Mouse (Mus musculus): Measurements from ENCODE around the gene Efna1. TPM values are rescaled to one million over a fixed set of nuclear protein-coding genes. Genes with fewer than 3 reads are reported as not detected.

The Efna1 gene
- total and polyA plus RNA-seq, 3 experiments = not detected

DNA sequence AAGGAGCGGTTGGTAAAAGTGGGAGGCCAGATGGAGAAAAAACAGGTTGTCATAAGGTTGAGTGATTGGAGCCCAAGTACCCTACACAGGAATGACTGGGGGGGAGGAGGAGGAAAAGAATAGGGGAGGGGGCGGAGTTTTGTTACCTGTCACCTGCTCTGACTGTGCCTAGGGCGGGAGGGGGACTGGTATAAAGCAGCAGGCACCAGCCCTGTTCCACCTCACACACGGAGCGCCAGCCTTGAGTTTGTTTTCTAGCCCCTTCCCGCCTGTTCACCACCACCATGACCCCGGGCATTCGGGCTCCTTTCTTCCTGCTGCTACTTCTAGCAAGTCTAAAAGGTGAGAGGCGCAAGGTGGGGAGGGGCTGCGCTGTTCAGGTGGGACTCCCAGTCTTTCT lies 52.1 kb downstream of the Efna1 start, which contains the start of gene Muc1:
Muc1 (plus strand) TSS at position 222 of the 400 bp plus-strand sequence.
- Histone ChIP-seq H3K27me3 (ENCODE audit: control insufficient read depth in 1 of 2, insufficient read depth in 2 of 2, low read length in 2 of 2) (no peaks in the 10 kb centered on the region), H3K4me1 (ENCODE audit: control insufficient read depth in 1 of 2, insufficient read depth in 2 of 2, low read length in 2 of 2) (peaks cover 4 to 18% of the 10 kb centered on the region in 2 experiments), H3K9me3 (replicated peaks; ENCODE audit: insufficient read depth, low read length) (no peaks in the 10 kb centered on the region), H3K79me2 (ENCODE audit: control insufficient read depth, insufficient read depth, low read length, poor library complexity) (no peaks in the 10 kb centered on the region), H3K9ac (ENCODE audit: control insufficient read depth, low read depth, low read length, poor library complexity, severe bottlenecking) (peak within 1 kb of the TSS; percentile 68), H3K36me3 (ENCODE audit: control insufficient read depth in 1 of 2, insufficient read depth in 2 of 2, low read length in 2 of 2) (peaks cover 0 to 12% of the 10 kb centered on the region in 2 experiments; a peak in 2 of 4 replicates), H3K27ac (ENCODE audit: control insufficient read depth, low read depth, low read length) (peak within 1 kb of the TSS; percentile 36; the same call in 1 of the 2 replicates), H3K4me3 (ENCODE audit: control insufficient read depth in 1 of 2, insufficient read depth in 1 of 2, low read depth in 2 of 2, low read length in 2 of 2) (peak within 1 kb of the TSS; percentile 65 to 83)
- DNase-seq (ENCODE audit: low read depth, low spot score) = no peak
- TF ChIP-seq KAT2A (conservative IDR thresholded peaks at IDR 0.05; ENCODE audit: low read depth, low read length) = no peak
- no peak for TF ChIP-seq CHD1 (IDR thresholded peaks at IDR 0.05; ENCODE audit: low read depth, low read length)
- 0 out of 4 replicates have a peak, but pooled peaks of 1 of the 2 experiments have one; percentile 36 for TF ChIP-seq POLR2A (IDR thresholded peaks at IDR 0.05; ENCODE audit: control insufficient read depth in 1 of 2, insufficient read depth in 1 of 2, low read depth in 1 of 2, low read length in 2 of 2, poor library complexity in 1 of 2)

DNA sequence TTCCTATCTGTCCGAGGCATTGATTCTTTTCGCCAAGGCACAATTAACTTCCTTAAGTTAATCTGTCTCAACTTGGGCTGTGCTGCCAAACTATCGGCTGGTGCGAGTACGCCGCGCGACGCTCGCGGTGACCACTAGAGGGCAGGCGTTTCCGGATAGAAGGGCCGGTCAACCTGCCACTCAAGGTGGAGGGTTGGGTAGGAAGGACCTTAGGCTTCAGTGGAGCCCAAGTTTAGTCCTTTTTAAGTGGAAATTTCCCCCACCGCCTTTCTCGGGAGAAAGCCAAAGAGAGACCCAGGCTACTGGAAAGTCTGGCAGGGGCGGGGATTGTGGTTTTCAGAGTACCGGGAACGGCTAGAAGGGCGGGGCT lies 52.8 kb downstream of the Efna1 start:
- Histone ChIP-seq H3K4me3 (ENCODE audit: control insufficient read depth in 1 of 2, insufficient read depth in 1 of 2, low read depth in 2 of 2, low read length in 2 of 2) (peak overlapping the region; percentile 65 to 83), H3K27me3 (ENCODE audit: control insufficient read depth in 1 of 2, insufficient read depth in 2 of 2, low read length in 2 of 2) (no peaks in the 10 kb centered on the region), H3K79me2 (ENCODE audit: control insufficient read depth, insufficient read depth, low read length, poor library complexity) (no peaks in the 10 kb centered on the region), H3K9me3 (replicated peaks; ENCODE audit: insufficient read depth, low read length) (no peaks in the 10 kb centered on the region), H3K4me1 (ENCODE audit: control insufficient read depth in 1 of 2, insufficient read depth in 2 of 2, low read length in 2 of 2) (peaks cover 2 to 12% of the 10 kb centered on the region in 2 experiments; a peak in 3 of 4 replicates), H3K27ac (ENCODE audit: control insufficient read depth, low read depth, low read length) (peak overlapping the region; percentile 36; the same call in 1 of the 2 replicates), H3K36me3 (ENCODE audit: control insufficient read depth in 1 of 2, insufficient read depth in 2 of 2, low read length in 2 of 2) (peaks cover 0 to 5% of the 10 kb centered on the region in 2 experiments; a peak in 2 of 4 replicates), H3K9ac (ENCODE audit: control insufficient read depth, low read depth, low read length, poor library complexity, severe bottlenecking) (peak overlapping the region; percentile 68)
- peak; percentile 93 for DNase-seq (ENCODE audit: low read depth, low spot score)
- TF ChIP-seq MAX (IDR thresholded peaks at IDR 0.05; ENCODE audit: low read length) (no peak), MXI1 (IDR thresholded peaks at IDR 0.05; ENCODE audit: low read depth, low read length) (peak; percentile 23; the same call in 1 of the 2 replicates), GATA1 (IDR thresholded peaks at IDR 0.05; ENCODE audit: low read depth, low read length) (no peak), ZC3H11A (IDR thresholded peaks at IDR 0.05; ENCODE audit: low read depth, low read length) (0 out of 2 replicates have a peak, but pooled peaks have one; percentile 40), CTCF (IDR thresholded peaks at IDR 0.05 in 2 of 3, conservative IDR thresholded peaks at IDR 0.05 in 1 of 3; ENCODE audit: control insufficient read depth in 1 of 3, insufficient read depth in 1 of 3, low read depth in 2 of 3, low read length in 3 of 3, poor library complexity in 1 of 3, severe bottlenecking in 1 of 3) (peak; percentile 96 to 100 (median 99)), JUND (IDR thresholded peaks at IDR 0.05; ENCODE audit: low read depth, low read length) (no peak), KAT2A (conservative IDR thresholded peaks at IDR 0.05; ENCODE audit: low read depth, low read length) (no peak), POLR2AphosphoS5 (IDR thresholded peaks at IDR 0.05; ENCODE audit: borderline replicate concordance, low read depth, low read length) (no peak), UBTF (IDR thresholded peaks at IDR 0.05; ENCODE audit: borderline replicate concordance, insufficient read depth, low read depth, low read length) (no peak), NELFE (IDR thresholded peaks at IDR 0.05; ENCODE audit: low read depth, low read length) (no peak), CHD1 (IDR thresholded peaks at IDR 0.05; ENCODE audit: low read depth, low read length) (no peak), SIN3A (IDR thresholded peaks at IDR 0.05; ENCODE audit: low read length) (peak; percentile 78; the same call in 1 of the 2 replicates), USF2 (IDR thresholded peaks at IDR 0.05; ENCODE audit: borderline replicate concordance in 1 of 2, insufficient read depth in 1 of 2, low read depth in 1 of 2, low read length in 2 of 2) (no peak), ZNF384 (IDR thresholded peaks at IDR 0.05; ENCODE audit: low read depth, low read length) (no peak), MYC (IDR thresholded peaks at IDR 0.05; ENCODE audit: low read depth, low read length) (no peak; the same call in 1 of the 2 replicates), GABPA (IDR thresholded peaks at IDR 0.05; ENCODE audit: low read depth, low read length) (no peak), NRF1 (IDR thresholded peaks at IDR 0.05; ENCODE audit: insufficient read depth, low read depth, low read length, poor library complexity, severe bottlenecking) (no peak), POLR2AphosphoS2 (IDR thresholded peaks at IDR 0.05; ENCODE audit: low read length) (no peak), E2F4 (IDR thresholded peaks at IDR 0.05; ENCODE audit: borderline replicate concordance, low read depth, low read length) (no peak), ZKSCAN1 (IDR thresholded peaks at IDR 0.05; ENCODE audit: low read depth, low read length) (no peak), TCF12 (IDR thresholded peaks at IDR 0.05; ENCODE audit: low read depth, low read length) (peak; percentile 41), MAZ (IDR thresholded peaks at IDR 0.05; ENCODE audit: low read depth, low read length) (peak; percentile 86), ZMIZ1 (IDR thresholded peaks at IDR 0.05; ENCODE audit: low read depth, low read length) (no peak), TAL1 (IDR thresholded peaks at IDR 0.05; ENCODE audit: low read length) (no peak), EP300 (IDR thresholded peaks at IDR 0.05; ENCODE audit: low read depth in 1 of 2, low read length in 2 of 2) (no peak), BHLHE40 (IDR thresholded peaks at IDR 0.05; ENCODE audit: borderline replicate concordance, low read depth, low read length) (0 out of 2 replicates have a peak, but pooled peaks have one; percentile 35), USF1 (IDR thresholded peaks at IDR 0.05; ENCODE audit: low read depth, low read length) (no peak), ETS1 (IDR thresholded peaks at IDR 0.05; ENCODE audit: low read depth, low read length) (peak; percentile 45; the same call in 1 of the 2 replicates), MEF2A (IDR thresholded peaks at IDR 0.05; ENCODE audit: extremely low read depth, insufficient replicate concordance, low read depth, low read length, poor library complexity, severe bottlenecking) (no peak)

Measured in MEL (cell line).